Mouse (Mus musculus) limb, embryonic 13.5 days (tissue): ENCODE results near the gene Il9r. TPM values are rescaled to one million over a fixed set of nuclear protein-coding genes. Genes with fewer than 3 reads are reported as not detected.

Experiments
- ATAC-seq: fragments of 200-750 bp; cut with Nextera tagmentation; 2 replicates; pipeline ENCODE4 v1.8.0; 2017; ENCODE audit warnings: low read depth, moderate number of reproducible peaks, moderate TSS enrichment; ENCODE audit not compliant: low FRiP score
- H3K27ac ChIP-seq: fragments of 300-500 bp; sonication (generic); 2 replicates; pipeline ENCODE4 v1.5.1; 2015; ENCODE audit warnings: inconsistent platforms, mild to moderate bottlenecking, moderate library complexity
- H3K27me3 ChIP-seq: fragments of 300-500 bp; sonication (generic); 2 replicates; pipeline ENCODE4 v1.6.1; 2015; ENCODE audit warnings: mild to moderate bottlenecking, inconsistent platforms
- H3K36me3 ChIP-seq: fragments of 300-500 bp; sonication (generic); 2 replicates; pipeline ENCODE4 v1.6.1; 2015; ENCODE audit warnings: inconsistent platforms, mild to moderate bottlenecking, moderate library complexity
- H3K4me1 ChIP-seq: fragments of 300-500 bp; sonication (generic); 2 replicates; pipeline ENCODE4 v1.6.1; 2015; ENCODE audit warnings: inconsistent platforms
- H3K4me2 ChIP-seq: fragments of 300-500 bp; sonication (generic); replicated peaks from 2 replicates; pipeline ENCODE4 v1.6.1; 2015; ENCODE audit warnings: inconsistent platforms, mild to moderate bottlenecking, moderate library complexity
- H3K4me3 ChIP-seq: fragments of 300-500 bp; sonication (generic); 2 replicates; pipeline ENCODE4 v1.5.1; 2015; ENCODE audit warnings: moderate library complexity, mild to moderate bottlenecking, inconsistent platforms
- H3K9ac ChIP-seq: fragments of 300-500 bp; sonication (generic); 2 replicates; pipeline ENCODE4 v1.6.1; 2015; ENCODE audit warnings: mild to moderate bottlenecking, inconsistent platforms
- H3K9me3 ChIP-seq: fragments of 300-500 bp; sonication (generic); 2 replicates; pipeline ENCODE4 v1.6.1; 2016; ENCODE audit warnings: inconsistent platforms
- WGBS: fragments of 180-500 bp; shearing (Covaris S2); methylation state at CpG from one replicate; pipeline ENCODE4 v1.1.7; 2015; 5-methylcytosine and 5-hydroxymethylcytosine counted together
- polyA plus RNA-seq: library from polyadenylated mRNA; unstranded; fragments of >200 nt; fragmentation: Nextera tagmentation; extraction: Ambion mirVana; gene quantifications from 2 replicates; pipeline ENCODE4 v1.2.1, GENCODE M21; 2015

Il9r gene
- polyA plus RNA-seq, 1 experiment from 2014 or later = 0.50 TPM

DNA sequence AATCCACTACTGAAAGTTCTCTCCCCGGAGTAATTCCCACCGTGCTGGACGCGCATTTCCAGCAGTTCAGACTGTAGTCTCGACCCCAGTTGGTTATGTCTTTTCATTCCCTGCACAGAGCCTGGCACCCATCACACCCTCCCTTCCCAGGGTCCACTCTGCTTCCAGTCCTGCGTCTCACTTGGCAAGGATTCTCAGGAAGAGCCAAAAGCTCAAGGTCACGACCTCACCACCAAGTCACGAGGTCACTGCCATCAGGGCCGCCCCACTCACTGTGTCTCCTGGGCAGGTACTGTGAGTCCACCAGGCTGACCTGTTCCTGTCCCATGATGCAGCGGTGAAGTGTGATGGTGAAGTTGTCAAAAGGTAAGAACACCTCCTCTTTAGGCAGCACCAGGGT, 6.0 kb downstream of the Il9r start:
- H3K4me1 ChIP-seq = no peaks in the 10 kb centered on the region
- no peak overlapping the region for H3K4me2 ChIP-seq
- peaks cover 7% of the 10 kb centered on the region; the same call in 1 of the 2 replicates for H3K27me3 ChIP-seq
- no peak for ATAC-seq
- H3K9me3 ChIP-seq = no peaks in the 10 kb centered on the region
- no peak overlapping the region for H3K27ac ChIP-seq
- no peaks in the 10 kb centered on the region for H3K36me3 ChIP-seq
- H3K4me3 ChIP-seq = no peak overlapping the region
- H3K9ac ChIP-seq = no peak overlapping the region
- 78% methylated on average over 10 of the region's 10 CpGs for WGBS

DNA sequence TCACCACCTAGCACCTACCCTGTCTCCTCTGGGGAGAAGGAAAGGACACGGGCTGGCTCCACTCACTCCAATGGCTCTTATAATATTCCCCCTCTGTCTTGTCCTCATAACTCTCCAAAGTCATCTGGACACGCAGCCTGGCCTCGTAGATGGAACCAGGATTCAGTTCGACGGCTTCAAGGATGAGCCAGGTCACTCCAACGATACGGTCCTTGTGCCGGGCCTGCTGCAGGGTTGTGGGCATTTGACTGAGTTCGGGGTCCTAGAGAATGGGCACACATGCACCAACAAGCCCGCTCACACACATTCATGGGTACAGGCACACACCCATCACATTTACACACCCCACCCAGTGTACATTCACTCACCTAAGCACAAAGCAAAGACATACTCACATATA, 6.9 kb downstream of the Il9r start:
- H3K4me2 ChIP-seq = no peak overlapping the region
- WGBS = 85% methylated on average over 10 of the region's 10 CpGs
- peaks cover 7% of the 10 kb centered on the region; the same call in 1 of the 2 replicates for H3K27me3 ChIP-seq
- no peak overlapping the region for H3K4me3 ChIP-seq
- no peak for ATAC-seq
- H3K27ac ChIP-seq = no peak overlapping the region
- H3K4me1 ChIP-seq = no peaks in the 10 kb centered on the region
- H3K9me3 ChIP-seq = no peaks in the 10 kb centered on the region
- no peaks in the 10 kb centered on the region for H3K36me3 ChIP-seq
- no peak overlapping the region for H3K9ac ChIP-seq

GRCm38 (mm10) chr11:32190603-32191110, 9.4 kb downstream of the Il9r start:
- Histone ChIP-seq H3K27me3 (no peaks in the 10 kb centered on the region; the same call in 1 of the 2 replicates), H3K4me3 (no peak overlapping the region), H3K27ac (no peak overlapping the region), H3K36me3 (no peaks in the 10 kb centered on the region), H3K9ac (0 out of 2 replicates have a peak overlapping the region, but pooled peaks have one; percentile 13), H3K4me2 (no peak overlapping the region), H3K9me3 (no peaks in the 10 kb centered on the region), H3K4me1 (no peaks in the 10 kb centered on the region)
- ATAC-seq = no peak
- 77% methylated on average over 13 of the region's 13 CpGs for WGBS

DNA sequence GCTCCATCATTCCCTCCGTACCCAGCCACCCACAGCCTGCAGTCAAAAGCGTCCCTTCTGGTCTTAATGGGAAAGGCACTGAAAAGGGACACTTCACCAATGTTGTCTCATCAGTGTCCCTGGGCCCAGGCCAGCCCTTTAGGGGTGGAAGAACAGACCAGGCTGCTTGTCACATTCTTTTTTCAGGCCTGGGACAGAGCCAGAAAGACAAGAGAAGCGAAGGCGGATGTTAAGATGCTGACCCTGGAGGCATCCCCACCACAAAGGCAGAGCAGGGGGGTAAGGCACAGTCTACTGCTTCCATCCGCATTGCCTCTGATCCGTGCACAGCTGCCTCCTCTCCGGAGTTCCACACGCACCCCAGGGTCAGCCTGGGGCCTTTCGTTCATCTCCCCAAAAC, 10.0 kb downstream of the Il9r start:
- 87% methylated on average over 9 of the region's 9 CpGs for WGBS
- Histone ChIP-seq H3K36me3 (no peaks in the 10 kb centered on the region), H3K9ac (no peak overlapping the region), H3K9me3 (no peaks in the 10 kb centered on the region), H3K4me3 (no peak overlapping the region), H3K27ac (no peak overlapping the region), H3K27me3 (no peaks in the 10 kb centered on the region; the same call in 1 of the 2 replicates), H3K4me1 (no peaks in the 10 kb centered on the region), H3K4me2 (no peak overlapping the region)
- no peak for ATAC-seq

- H3K4me3 ChIP-seq = no peak overlapping the region
- no peak overlapping the region for H3K4me2 ChIP-seq
- no peak overlapping the region for H3K9ac ChIP-seq
- H3K27me3 ChIP-seq = no peaks in the 10 kb centered on the region
- no peak overlapping the region for H3K27ac ChIP-seq
- 61% methylated on average over 5 of the region's 5 CpGs for WGBS
- no peaks in the 10 kb centered on the region for H3K36me3 ChIP-seq
- H3K4me1 ChIP-seq = no peaks in the 10 kb centered on the region
- ATAC-seq = no peak
- H3K9me3 ChIP-seq = no peaks in the 10 kb centered on the region
These were observed 10.6 kb downstream of the Il9r start for GRCm38 (mm10) chr11:32189434-32189833.

GRCm38 (mm10) chr11:32188881-32189280, 11.2 kb downstream of the Il9r start:
- H3K9ac ChIP-seq = no peak overlapping the region
- 81% methylated on average over 12 of the region's 12 CpGs for whole genome bisulfite sequencing
- no peaks in the 10 kb centered on the region for H3K9me3 ChIP-seq
- no peak overlapping the region for H3K27ac ChIP-seq
- H3K36me3 ChIP-seq = no peaks in the 10 kb centered on the region
- H3K4me1 ChIP-seq = no peaks in the 10 kb centered on the region
- no peaks in the 10 kb centered on the region for H3K27me3 ChIP-seq
- H3K4me3 ChIP-seq = no peak overlapping the region
- no peak for ATAC-seq
- no peak overlapping the region for H3K4me2 ChIP-seq

DNA sequence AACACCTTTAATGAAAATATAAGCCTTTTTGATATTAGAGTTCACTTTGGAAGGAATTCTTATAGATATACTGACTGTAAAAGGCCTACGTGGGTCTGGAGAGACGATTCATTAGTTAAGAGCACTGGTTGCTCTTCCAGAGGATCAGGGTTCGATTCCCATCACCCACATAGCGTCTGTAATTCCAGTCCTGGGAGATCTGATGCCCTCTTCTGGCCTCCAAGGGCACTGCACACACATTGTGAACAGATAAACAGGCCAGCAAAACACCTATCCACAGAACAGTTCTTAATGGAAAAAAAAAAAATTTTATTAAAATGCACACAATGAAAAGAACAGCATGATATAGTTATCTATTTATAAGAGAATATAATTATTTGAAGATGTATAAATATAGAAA, 12.8 kb downstream of the Il9r start:
- WGBS = 90% methylated on average over 4 of the region's 4 CpGs
- Histone ChIP-seq H3K9ac (no peak overlapping the region), H3K4me3 (no peak overlapping the region), H3K36me3 (no peaks in the 10 kb centered on the region), H3K4me1 (no peaks in the 10 kb centered on the region), H3K27ac (no peak overlapping the region), H3K4me2 (no peak overlapping the region), H3K9me3 (no peaks in the 10 kb centered on the region), H3K27me3 (no peaks in the 10 kb centered on the region)
- ATAC-seq = no peak

GRCm38 (mm10) chr11:32186031-32186430, 14.0 kb downstream of the Il9r start:
- Histone ChIP-seq H3K4me3 (no peak overlapping the region), H3K9me3 (no peaks in the 10 kb centered on the region), H3K36me3 (no peaks in the 10 kb centered on the region), H3K9ac (no peak overlapping the region), H3K4me1 (no peaks in the 10 kb centered on the region), H3K27ac (no peak overlapping the region), H3K4me2 (no peak overlapping the region), H3K27me3 (no peaks in the 10 kb centered on the region)
- 81% methylated on average over 3 of the region's 3 CpGs for WGBS
- ATAC-seq = no peak

- Histone ChIP-seq H3K27me3 (no peaks in the 10 kb centered on the region), H3K9me3 (no peaks in the 10 kb centered on the region), H3K4me1 (no peaks in the 10 kb centered on the region), H3K9ac (no peak overlapping the region), H3K4me2 (no peak overlapping the region), H3K4me3 (no peak overlapping the region), H3K36me3 (no peaks in the 10 kb centered on the region), H3K27ac (no peak overlapping the region)
- no peak for ATAC-seq
- 83% methylated on average over 8 of the region's 8 CpGs for WGBS
These were observed 15.6 kb downstream of the Il9r start for GRCm38 (mm10) chr11:32184469-32184868.

DNA sequence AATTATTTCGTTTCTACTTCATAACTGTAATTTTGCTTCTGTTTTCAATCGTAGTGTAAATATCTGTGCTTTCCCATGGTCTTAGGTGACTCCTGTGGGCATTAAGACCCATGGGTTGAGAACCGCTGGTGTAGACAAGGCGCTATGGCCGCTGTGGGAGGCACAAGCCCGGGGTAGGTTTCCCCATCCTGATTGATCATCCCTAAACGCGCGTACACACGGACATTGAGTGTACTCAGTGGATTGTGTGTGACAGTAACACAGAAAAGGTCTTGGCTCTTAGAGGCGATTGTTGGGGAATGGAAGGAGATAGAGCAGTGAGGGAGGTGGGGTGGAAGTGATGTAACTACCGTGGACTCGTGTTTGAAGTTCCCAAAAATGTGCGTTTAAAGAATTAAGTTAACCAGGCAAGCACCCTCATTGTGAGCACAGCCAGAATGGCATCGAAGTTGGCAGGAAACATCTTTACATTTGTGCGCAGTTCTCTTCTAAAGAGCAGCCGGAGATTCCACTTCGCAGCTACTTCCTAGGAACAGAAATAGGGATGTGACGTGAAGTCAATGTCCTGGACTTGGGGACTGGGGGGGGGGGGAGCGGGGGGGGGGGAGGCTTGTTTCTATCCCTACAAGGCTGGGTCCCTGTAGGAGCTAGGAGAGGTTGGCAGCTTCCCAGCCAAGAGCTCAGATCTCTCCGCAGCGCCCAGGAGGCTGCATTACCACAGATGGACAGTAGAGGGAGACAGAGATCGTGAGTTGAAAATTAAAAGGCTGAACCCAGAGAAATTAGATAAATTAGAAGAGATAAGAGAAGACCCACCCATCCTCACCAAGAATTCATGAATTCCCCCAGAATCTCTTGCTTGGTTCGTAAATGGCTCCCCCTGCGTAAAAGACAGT, 17.9 kb downstream of the Il9r start:
- no peaks in the 10 kb centered on the region for H3K4me1 ChIP-seq
- 49% methylated on average over 24 of the region's 25 CpGs for WGBS
- no peak for ATAC-seq
- H3K27me3 ChIP-seq = no peaks in the 10 kb centered on the region
- H3K9me3 ChIP-seq = no peaks in the 10 kb centered on the region; the same call in 1 of the 2 replicates
- no peak overlapping the region for H3K4me2 ChIP-seq
- no peak overlapping the region for H3K9ac ChIP-seq
- no peak overlapping the region for H3K27ac ChIP-seq
- no peak overlapping the region for H3K4me3 ChIP-seq
- no peaks in the 10 kb centered on the region for H3K36me3 ChIP-seq

- WGBS = 71% methylated on average over 4 of the region's 4 CpGs
- Histone ChIP-seq H3K27ac (no peak overlapping the region), H3K9me3 (no peaks in the 10 kb centered on the region; the same call in 1 of the 2 replicates), H3K4me1 (no peaks in the 10 kb centered on the region), H3K36me3 (no peaks in the 10 kb centered on the region), H3K27me3 (no peaks in the 10 kb centered on the region), H3K9ac (no peak overlapping the region), H3K4me2 (no peak overlapping the region), H3K4me3 (no peak overlapping the region)
- no peak for ATAC-seq
These were observed 18.8 kb downstream of the Il9r start for GRCm38 (mm10) chr11:32181246-32181645.

GRCm38 (mm10) chr11:32178506-32178905, 21.6 kb downstream of the Il9r start:
- Histone ChIP-seq H3K36me3 (no peaks in the 10 kb centered on the region), H3K27me3 (no peaks in the 10 kb centered on the region), H3K9me3 (no peaks in the 10 kb centered on the region; the same call in 1 of the 2 replicates), H3K9ac (no peak overlapping the region), H3K4me1 (no peaks in the 10 kb centered on the region), H3K4me2 (no peak overlapping the region), H3K27ac (no peak overlapping the region), H3K4me3 (no peak overlapping the region)
- 96% methylated on average over 1 of the region's 1 CpGs for WGBS
- no peak for ATAC-seq
